Mouse (Mus musculus) urinary bladder, postnatal 10 days (tissue): ENCODE measurements around the gene Myo1e.

ENCODE experiments used
- DNase-seq: peaks from one replicate; pipeline ENCODE4 v3.0.0; 2022; ENCODE audit warnings: low spot score

Gene Myo1e

DNA sequence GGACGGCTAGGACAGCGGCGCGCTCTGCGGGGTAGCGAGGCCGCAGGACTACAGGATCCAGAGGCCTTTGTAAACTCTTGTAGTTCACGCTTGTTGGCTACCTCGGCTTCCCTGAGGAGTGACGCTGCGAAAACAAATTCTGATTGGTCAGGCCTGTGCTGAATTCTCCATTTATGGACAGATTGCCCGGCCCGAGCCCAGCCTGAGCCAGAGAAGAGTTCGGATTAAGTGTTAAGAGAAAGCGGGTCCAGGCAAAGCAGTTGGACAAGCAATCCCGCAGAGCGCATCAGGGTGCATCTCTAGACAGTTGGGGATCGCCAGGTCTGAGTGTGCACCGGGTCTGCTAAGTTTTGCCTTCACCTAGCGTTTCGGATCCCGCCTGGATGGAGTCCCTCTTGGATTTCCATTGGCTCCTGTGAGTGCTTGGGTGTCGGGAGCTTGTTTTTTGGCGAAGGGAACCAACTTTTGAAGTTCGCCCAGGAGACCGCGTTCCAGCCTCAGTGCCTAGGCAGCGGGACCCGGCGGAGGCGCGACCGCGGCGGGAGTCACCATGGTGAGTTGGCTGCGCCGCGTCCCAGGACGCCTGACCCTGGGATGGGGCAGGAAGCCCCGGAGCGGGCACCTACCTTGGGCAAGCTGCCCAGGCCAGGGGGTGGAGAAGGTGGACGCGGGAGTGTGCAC is at the start of gene Myo1e:
Myo1e (plus strand) TSS at position 200 of the 681 bp plus-strand sequence.
- DNase-seq, result peak; percentile 46

DNA sequence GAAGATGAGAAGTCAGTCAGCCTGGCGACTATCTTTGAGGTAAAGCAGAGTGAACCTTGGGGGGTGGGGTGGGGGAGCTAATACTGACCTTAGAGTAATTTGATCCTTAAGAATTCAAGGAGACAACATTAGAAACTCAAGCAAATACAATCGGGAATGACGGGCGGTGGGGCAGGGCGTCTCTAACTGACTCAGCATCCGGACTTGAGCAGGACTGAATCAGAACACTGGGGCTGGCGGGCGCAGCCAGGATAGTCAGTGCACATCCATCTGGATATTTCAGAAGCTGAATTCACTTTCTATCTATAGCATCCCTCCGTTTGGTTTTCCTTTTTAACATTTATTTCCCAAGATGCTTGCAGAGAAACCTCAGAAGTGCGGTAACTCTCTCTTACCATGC is 47.1 kb upstream of the Myo1e start:
- no peak for DNase-seq

- DNase-seq, result no peak
Measured at GRCm38 (mm10) chr9:70168973-70169372, 38.2 kb upstream of the Myo1e start.

DNA sequence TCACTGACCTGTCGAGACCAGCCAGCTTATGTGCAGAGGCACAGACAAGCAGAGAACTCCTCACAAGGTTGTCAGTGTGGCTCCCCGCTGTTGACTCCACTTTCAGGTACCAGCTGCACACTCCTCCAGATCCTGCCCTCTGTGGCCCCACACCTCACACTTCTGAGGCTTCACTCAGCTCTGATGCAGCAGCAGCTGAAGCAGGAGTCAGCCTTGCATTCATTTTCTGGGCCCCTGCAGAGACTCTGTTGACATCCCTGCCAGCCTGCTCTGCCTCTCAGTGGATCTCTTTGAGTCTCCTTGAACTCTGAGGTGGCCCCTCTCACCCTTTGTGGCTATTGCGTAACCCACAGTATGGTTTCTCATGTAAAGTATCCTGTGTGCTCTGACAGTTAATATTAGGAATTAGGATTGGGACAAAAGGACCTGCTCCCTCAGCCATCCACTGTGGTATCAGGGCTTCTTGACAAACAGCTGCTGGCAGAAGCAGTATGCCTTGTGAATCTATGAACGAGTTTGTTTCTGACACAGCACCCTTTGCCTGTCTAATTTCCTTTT is 32.8 kb upstream of the Myo1e start:
- DNase-seq, result no peak

DNA sequence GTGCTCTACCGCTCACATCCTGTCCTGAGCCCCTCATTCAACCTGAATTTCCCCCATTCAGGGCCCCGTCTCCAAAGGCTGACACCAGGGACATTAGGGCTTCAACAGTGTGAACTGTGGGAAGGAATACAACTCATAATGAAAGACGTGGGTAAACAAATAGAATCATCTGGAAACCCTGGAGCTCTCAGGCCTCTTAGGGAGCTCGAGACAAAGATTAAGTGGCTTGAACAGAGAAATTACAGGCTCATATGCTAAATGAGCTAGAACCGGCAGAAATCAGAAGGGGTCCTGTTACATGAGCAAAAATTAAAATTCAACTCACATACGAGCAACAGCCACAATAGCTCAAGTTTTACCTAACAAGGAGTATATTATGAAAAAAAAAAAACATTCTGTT is 32.3 kb upstream of the Myo1e start:
- DNase-seq, result no peak

- no peak for DNase-seq
Measured at GRCm38 (mm10) chr9:70176291-70176690, 30.9 kb upstream of the Myo1e start.

- no peak for DNase-seq
Measured at GRCm38 (mm10) chr9:70181719-70182118, 25.4 kb upstream of the Myo1e start.

DNA sequence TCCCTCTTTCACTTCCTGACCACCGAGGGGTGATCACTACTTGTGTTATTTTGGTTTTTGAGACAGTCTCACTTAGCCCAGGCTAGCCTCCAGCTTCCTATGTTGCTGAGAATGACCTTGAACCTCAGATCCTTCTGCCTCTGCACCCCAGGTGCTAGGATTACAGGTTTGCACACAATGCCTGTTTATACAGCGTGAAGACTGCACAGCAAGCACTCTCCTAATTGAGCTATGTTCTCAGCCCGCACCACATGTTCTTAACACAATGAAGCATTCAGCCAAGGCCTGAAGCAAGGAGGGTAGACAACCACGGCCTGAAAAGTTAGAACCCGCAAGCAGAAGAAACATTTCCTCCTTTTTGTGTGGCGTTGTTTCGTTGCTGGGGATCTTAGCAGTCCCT is 24.5 kb upstream of the Myo1e start:
- no peak for DNase-seq

DNA sequence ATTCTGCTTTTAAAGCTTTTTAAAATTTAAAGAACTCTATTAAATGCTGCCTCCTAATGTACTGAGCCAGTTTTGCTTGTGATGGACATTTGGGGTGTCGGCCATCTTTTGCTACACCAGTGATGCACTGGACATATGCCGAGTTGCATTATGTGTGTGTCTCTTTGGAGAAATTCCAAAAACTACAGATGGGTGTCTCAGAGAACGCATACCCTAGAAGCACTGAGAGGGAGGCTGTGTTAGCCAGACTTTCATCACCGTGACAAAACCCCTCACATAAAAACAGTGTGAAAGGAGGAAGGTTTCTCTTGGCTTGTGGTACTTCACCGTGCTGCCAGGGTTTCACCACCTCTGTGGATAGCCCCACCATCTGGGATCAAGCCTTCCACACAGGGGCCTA is 14.8 kb upstream of the Myo1e start:
- DNase-seq, result no peak

- no peak for DNase-seq
Measured at GRCm38 (mm10) chr9:70194622-70195021, 12.5 kb upstream of the Myo1e start.

GRCm38 (mm10) chr9:70196956-70197659 is 10.0 kb upstream of the Myo1e start:
- no peak for DNase-seq

DNA sequence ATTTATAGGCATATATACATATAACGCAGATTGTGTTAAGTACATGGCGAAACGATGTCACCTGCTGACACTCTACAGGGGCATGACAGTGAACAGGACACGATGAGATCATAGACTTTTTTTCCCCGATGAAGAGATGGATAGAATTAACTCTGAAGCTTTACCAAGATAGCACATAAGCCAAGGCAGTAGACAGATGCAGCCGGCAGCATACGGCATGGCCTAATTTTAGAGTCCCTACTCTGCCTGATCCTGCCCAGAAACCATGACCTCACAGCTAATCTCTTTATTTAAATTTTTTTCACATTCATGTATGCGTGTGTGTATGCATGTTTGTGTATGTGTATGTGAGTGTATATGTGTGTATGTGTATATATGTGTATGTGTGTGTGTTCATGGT is 9.2 kb upstream of the Myo1e start:
- DNase-seq, result no peak

GRCm38 (mm10) chr9:70202753-70203152 is 4.4 kb upstream of the Myo1e start:
- DNase-seq, result no peak

GRCm38 (mm10) chr9:70203267-70204076 is 3.7 kb upstream of the Myo1e start:
- no peak for DNase-seq

- DNase-seq, result no peak
Measured at GRCm38 (mm10) chr9:70207981-70208521, 901 bp downstream of the Myo1e start.

DNA sequence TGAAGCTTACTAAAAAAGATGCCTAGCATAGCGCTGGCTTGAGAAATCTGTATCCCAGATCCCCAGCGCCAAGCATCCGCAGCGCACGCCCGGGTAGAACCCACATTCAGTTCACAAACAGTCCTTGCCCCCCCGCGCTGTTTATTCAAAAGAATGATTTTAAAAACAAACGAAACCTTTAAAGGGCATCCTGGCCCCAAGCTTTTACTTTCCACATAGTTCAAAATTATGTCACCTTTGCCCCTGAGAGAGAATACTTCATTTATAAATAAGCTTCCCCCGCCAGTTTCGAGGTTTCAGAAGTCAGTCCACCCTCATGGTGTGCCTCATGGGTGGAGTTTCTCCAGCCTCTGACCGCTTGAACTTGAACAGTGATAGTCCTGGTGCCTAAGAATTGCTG is 1.6 kb downstream of the Myo1e start:
- DNase-seq, result no peak

- no peak for DNase-seq
Measured at GRCm38 (mm10) chr9:70209296-70210049, 2.3 kb downstream of the Myo1e start.

DNA sequence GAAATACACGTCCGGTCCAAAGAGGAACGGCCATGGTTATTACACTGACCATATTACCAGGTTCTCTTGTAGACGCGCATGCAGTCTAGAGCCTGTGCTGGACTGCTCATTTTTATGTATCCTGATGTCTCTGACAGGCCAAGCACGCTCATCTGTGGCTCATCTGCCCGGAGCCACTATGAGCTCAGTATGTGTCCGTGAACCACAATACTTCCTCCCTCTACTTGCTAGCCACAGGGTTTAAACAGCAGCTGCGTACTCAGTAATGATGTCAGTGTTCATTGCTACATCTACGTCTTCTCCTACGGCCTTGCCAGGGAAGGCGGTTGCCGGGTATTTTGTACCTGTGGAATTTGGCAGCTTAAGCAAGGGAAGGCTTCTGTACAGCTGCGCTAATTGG is 4.5 kb downstream of the Myo1e start:
- DNase-seq, result no peak

DNA sequence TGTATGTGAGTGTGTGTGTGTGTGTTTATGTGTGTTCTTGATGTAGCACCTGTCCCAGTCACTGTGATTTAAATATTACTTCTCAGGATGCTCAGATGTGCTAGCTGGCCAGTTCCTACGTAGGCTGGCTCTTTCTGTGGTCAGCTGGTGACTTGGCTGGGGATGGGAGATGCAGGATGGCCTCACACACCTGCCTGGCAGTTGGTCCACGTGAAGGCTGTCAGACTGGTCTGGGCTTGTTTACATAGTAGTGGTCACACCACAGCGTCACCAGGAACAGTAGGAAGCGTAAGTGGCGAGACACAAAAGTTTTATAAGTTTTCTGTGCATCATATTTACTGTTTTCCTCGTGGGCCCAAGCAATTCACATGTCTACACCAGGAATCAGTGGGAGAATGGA is 9.4 kb downstream of the Myo1e start:
- DNase-seq, result no peak

GRCm38 (mm10) chr9:70219295-70219931 is 12.3 kb downstream of the Myo1e start:
- DNase-seq, result no peak
